Mouse (Mus musculus): ENCODE measurements at regions not wholly inside any gene's neighbourhood (a gene's known extent, or its start where the extent isn't known, plus 50 kb on each side); places are given as distances from the start of the nearest gene placed in this dataset.

DNA sequence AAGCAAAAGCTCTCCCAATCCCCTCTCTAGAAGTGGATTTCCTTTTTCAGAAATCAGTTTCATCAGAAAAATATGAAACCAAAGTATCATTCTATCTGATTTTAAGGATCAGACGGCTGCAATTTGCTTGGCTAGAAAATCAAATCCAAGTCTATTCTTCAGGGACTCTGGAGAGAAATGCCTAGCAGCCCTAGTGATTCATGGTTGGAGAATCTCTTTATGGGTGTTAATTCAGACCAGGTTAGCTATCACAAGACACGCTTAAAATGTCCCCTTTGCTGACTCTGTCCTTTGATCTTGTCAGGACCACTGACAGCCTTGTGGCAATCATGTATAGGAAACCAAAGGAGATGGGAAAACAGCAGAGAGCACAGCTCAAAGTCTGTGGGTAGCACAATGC lies 475.7 kb upstream of the Zfp462 start:
- no peak for DNase-seq (ENCODE audit: low spot score)

DNA sequence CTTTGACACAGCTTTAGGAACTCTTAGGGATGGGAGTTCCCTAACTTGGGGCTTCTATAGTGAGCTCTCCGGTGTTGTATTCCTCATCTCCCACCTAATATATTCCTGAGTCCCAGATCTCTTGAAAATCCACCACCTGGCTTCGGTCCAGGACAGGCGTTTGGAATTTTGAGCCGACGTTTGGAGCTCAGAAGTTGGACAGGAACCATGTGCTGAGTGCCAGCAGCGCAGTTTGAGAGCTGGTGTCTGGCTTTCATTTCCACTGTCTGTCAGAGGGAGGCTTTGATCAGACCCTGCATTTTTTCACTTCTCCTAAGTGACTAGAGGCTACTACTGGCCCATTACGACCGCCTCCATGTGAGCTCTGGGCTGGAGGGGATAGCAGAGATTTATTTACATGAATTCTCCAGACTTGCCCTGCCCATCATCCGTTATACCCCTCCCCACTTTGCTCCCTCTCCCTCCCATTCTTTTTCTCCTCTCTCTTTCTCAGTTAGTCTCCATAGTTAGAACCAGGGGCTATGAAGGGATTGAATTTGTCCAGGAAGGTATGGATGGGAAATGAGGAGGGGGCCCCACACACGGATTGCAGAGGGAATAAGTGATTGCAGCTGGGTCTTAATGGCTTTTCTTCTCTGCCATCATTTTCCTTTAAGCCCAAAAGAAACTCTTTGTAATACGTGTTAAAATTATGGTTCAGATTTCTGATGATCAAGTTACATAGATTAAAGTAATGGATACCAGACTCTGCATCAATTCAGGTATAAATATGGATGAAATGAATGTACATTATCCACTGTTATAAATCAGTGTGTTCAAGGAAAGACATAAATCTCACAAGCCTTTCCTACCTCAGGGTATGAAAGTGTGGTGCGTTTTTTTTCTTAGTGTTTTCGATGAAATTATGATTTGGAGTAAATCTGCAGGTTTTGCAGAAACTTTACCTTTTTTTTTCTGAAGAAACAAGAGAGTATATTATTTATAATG lies 474.5 kb upstream of the Zfp462 start:
- no peak overlapping the region for H3K4me2 ChIP-seq (replicated peaks; ENCODE audit: low read depth)
- no peak overlapping the region for H3K4me3 ChIP-seq (ENCODE audit: low read depth, low read length)
- WGBS = 35% methylated on average over 13 of the region's 13 CpGs
- no peaks in the 10 kb centered on the region for H3K27me3 ChIP-seq (ENCODE audit: control insufficient read depth, insufficient read depth, low read length)
- H3K27ac ChIP-seq (replicated peaks) = no peak overlapping the region
- DNase-seq (ENCODE audit: low spot score) (peak; percentile 24), ATAC-seq (ENCODE audit: low FRiP score, low TSS enrichment) (no peak; the same call in 1 of the 2 replicates)
- no peaks in the 10 kb centered on the region for H3K9me3 ChIP-seq (ENCODE audit: control insufficient read depth, low read length)
- no peaks in the 10 kb centered on the region for H3K36me3 ChIP-seq (ENCODE audit: control insufficient read depth, insufficient read depth, low read length)
- TF ChIP-seq EP300 (optimal IDR thresholded peaks at IDR 0.05) (no peak), CTCF (IDR thresholded peaks at IDR 0.05; ENCODE audit: low read depth) (no peak)
- no peaks in the 10 kb centered on the region for H3K4me1 ChIP-seq (replicated peaks; ENCODE audit: control insufficient read depth, insufficient read depth)
- no peak overlapping the region for H3K9ac ChIP-seq (ENCODE audit: low read length)

More for the DNA sequence above, 475.7 kb upstream of the Zfp462 start:
- no peak overlapping the region for H3K27ac ChIP-seq (replicated peaks)
- H3K9ac ChIP-seq (ENCODE audit: low read length) = no peak overlapping the region
- ATAC-seq (ENCODE audit: low FRiP score, low TSS enrichment) = no peak
- WGBS = 77% methylated on average over 2 of the region's 2 CpGs
- H3K4me1 ChIP-seq (replicated peaks; ENCODE audit: control insufficient read depth, insufficient read depth) = no peaks in the 10 kb centered on the region
- H3K36me3 ChIP-seq (ENCODE audit: control insufficient read depth, insufficient read depth, low read length) = no peaks in the 10 kb centered on the region
- H3K4me3 ChIP-seq (ENCODE audit: low read depth, low read length) = no peak overlapping the region
- no peak overlapping the region for H3K4me2 ChIP-seq (replicated peaks; ENCODE audit: low read depth)
- no peaks in the 10 kb centered on the region for H3K9me3 ChIP-seq (ENCODE audit: control insufficient read depth, low read length)
- no peaks in the 10 kb centered on the region for H3K27me3 ChIP-seq (ENCODE audit: control insufficient read depth, insufficient read depth, low read length)
- TF ChIP-seq EP300 (optimal IDR thresholded peaks at IDR 0.05) = no peak
- no peak for TF ChIP-seq CTCF (IDR thresholded peaks at IDR 0.05; ENCODE audit: low read depth)

DNA sequence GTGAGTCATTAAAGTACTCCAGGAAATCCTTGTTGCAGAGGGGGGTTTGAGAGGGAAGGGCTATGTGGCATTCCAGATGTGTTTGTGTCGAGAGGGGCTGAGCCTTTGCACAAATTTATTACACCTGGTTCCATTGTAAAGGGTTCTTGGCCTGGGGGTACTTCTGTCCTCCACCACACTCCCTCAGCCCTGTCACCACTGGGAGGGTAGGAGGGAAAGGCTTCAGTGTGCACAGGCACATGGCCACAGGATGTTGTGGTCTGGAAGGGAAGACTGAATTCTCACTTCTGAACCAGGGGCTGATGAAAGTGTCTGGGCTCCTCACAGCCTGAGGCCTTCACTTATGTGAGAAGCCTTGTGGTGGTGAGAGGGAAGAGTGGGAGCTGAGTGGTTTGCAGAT lies 473.8 kb upstream of the Zfp462 start:
- Histone ChIP-seq H3K4me2 (replicated peaks; ENCODE audit: low read depth) (no peak overlapping the region), H3K27ac (replicated peaks) (no peak overlapping the region), H3K27me3 (ENCODE audit: control insufficient read depth, insufficient read depth, low read length) (no peaks in the 10 kb centered on the region), H3K4me3 (ENCODE audit: low read depth, low read length) (no peak overlapping the region), H3K36me3 (ENCODE audit: control insufficient read depth, insufficient read depth, low read length) (no peaks in the 10 kb centered on the region), H3K9ac (ENCODE audit: low read length) (no peak overlapping the region), H3K4me1 (replicated peaks; ENCODE audit: control insufficient read depth, insufficient read depth) (no peaks in the 10 kb centered on the region), H3K9me3 (ENCODE audit: control insufficient read depth, low read length) (no peaks in the 10 kb centered on the region)
- 12% methylated on average over 1 of the region's 1 CpGs for WGBS
- DNase-seq (ENCODE audit: low spot score) (no peak), ATAC-seq (ENCODE audit: low FRiP score, low TSS enrichment) (no peak)
- no peak for TF ChIP-seq EP300 (optimal IDR thresholded peaks at IDR 0.05)
- TF ChIP-seq CTCF (IDR thresholded peaks at IDR 0.05; ENCODE audit: low read depth) = no peak

DNA sequence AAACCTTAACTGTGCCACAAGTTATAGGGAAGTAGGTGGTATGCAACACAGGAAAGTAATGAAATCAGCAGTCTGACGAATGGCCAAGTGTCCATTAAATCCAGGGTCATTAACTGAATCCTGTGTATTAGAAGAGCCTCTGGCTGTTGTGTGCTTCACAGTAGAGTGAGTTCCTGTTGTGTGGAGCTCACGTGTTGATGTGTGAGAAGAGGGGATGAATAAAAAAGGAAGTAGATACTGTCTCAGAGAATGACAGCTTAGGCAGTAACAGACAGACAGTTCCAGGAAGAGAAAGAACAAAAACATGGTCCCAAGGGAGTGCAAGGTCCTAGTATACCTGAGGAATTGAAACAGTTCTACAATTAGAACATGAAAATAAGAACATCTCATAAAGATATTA lies 463.1 kb upstream of the Zfp462 start:
- 78% methylated on average over 2 of the region's 2 CpGs for WGBS

DNA sequence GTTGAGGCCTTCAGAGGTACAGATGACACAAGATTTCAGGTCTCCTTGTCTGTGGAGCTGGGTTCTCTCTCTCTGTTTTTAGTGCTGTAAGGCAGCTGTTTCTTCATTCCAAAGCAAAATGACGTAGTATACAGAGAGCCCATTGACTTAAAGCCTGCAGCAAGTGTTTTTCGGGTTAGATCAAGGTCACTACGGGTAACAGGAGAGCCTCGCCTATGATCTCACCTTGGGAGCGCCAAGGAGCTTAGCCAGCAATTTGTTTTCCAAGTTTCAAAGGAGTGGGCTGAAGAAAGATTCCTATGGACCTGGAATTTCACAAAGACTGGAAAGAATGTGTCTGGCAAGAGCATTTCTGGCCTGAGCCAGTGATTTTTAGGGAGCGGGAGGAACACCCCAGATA lies 451.8 kb upstream of the Zfp462 start:
- no peak for DNase-seq (ENCODE audit: low spot score)
- H3K9ac ChIP-seq (ENCODE audit: low read length) = no peak overlapping the region
- no peak; the same call in 1 of the 2 replicates for ATAC-seq (ENCODE audit: low FRiP score, low TSS enrichment)
- H3K27me3 ChIP-seq (ENCODE audit: control insufficient read depth, insufficient read depth, low read length) = no peaks in the 10 kb centered on the region
- TF ChIP-seq EP300 (optimal IDR thresholded peaks at IDR 0.05) (no peak), CTCF (IDR thresholded peaks at IDR 0.05; ENCODE audit: low read depth) (no peak)
- no peaks in the 10 kb centered on the region for H3K9me3 ChIP-seq (ENCODE audit: control insufficient read depth, low read length)
- WGBS = 33% methylated on average over 6 of the region's 6 CpGs
- H3K4me2 ChIP-seq (replicated peaks; ENCODE audit: low read depth) = no peak overlapping the region
- no peaks in the 10 kb centered on the region for H3K4me1 ChIP-seq (replicated peaks; ENCODE audit: control insufficient read depth, insufficient read depth)
- no peaks in the 10 kb centered on the region for H3K36me3 ChIP-seq (ENCODE audit: control insufficient read depth, insufficient read depth, low read length)
- no peak overlapping the region for H3K27ac ChIP-seq (replicated peaks)
- no peak overlapping the region for H3K4me3 ChIP-seq (ENCODE audit: low read depth, low read length)

More for the DNA sequence above, 463.1 kb upstream of the Zfp462 start:
- ATAC-seq (ENCODE audit: low FRiP score, low TSS enrichment) (no peak), DNase-seq (ENCODE audit: low spot score) (no peak)
- TF ChIP-seq EP300 (optimal IDR thresholded peaks at IDR 0.05) (no peak), CTCF (IDR thresholded peaks at IDR 0.05; ENCODE audit: low read depth) (no peak)
- no peak overlapping the region for H3K27ac ChIP-seq (replicated peaks)
- no peak overlapping the region for H3K4me2 ChIP-seq (replicated peaks; ENCODE audit: low read depth)
- H3K27me3 ChIP-seq (ENCODE audit: control insufficient read depth, insufficient read depth, low read length) = no peaks in the 10 kb centered on the region
- no peaks in the 10 kb centered on the region for H3K9me3 ChIP-seq (ENCODE audit: control insufficient read depth, low read length)
- H3K4me3 ChIP-seq (ENCODE audit: low read depth, low read length) = no peak overlapping the region
- H3K9ac ChIP-seq (ENCODE audit: low read length) = no peak overlapping the region
- H3K36me3 ChIP-seq (ENCODE audit: control insufficient read depth, insufficient read depth, low read length) = no peaks in the 10 kb centered on the region
- no peaks in the 10 kb centered on the region for H3K4me1 ChIP-seq (replicated peaks; ENCODE audit: control insufficient read depth, insufficient read depth)
